Mouse (Mus musculus) small intestine, adult 2 months (tissue): ENCODE data around the gene Dkkl1.

Experiments used
- CTCF ChIP-seq: fragments of 200-500 bp; IDR thresholded peaks from 2 replicates; pipeline ENCODE4 v1.5.1; 2012; ENCODE audit warnings: low read depth, mild to moderate bottlenecking, control low read depth, inconsistent platforms, low read length, moderate library complexity, mixed read lengths; ENCODE audit not compliant: insufficient replicate concordance, insufficient read length; ENCODE audit errors: extremely low read depth
- POLR2A ChIP-seq: fragments of 200-500 bp; IDR thresholded peaks from 2 replicates; pipeline ENCODE4 v1.6.1; 2012; ENCODE audit warnings: low read depth, mild to moderate bottlenecking, control low read depth, inconsistent platforms, low read length, moderate library complexity

DNA sequence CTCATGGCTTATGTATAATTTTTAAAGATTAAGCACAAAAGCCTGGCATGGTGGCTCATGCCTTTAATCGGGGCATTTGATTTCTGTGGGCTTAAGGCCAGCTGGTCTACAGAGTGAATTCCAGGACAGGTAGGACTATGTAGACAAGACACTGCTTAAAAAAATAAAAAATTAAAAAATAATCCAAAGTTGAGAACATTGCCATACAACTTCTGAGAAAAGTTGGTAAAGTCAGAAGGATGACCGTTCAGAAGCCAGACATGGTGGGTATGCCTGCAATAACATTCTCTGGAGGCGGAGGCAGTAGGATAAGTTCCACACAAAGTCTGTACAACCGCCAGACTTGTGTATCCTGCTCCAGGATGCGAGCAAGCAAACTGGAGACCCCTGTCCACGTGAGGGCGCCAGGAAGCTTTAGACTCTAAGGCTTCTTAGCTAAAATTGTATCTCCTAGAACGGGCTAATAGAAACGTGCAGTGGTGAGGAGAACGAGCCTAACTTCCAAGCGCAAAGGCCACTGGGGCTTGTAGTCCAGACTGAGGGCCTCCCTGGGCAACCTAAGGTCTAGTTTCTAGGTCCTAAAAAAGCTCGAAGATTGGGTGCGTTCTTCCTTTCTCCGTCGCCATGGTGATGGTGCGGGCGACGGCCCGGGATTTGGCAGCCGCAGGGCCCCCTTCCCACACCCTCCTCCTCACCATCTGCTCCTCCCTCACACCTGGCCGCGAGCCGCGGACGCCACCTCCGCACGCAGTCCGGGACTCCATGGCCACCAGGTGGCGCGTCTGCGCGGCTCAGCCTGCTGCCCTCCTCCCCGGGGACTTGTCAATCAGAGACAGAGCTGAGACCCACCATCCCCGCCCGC, 50.1 kb downstream of the Dkkl1 start:
- TF ChIP-seq CTCF (peak; percentile 75), POLR2A (no peak)
